Mouse (Mus musculus) fat pad, adult 2 months (tissue): Measurements from ENCODE around the gene Enah.

Experiments used
- DNase-seq: peaks from one replicate; pipeline ENCODE4 v3.0.0-alpha.2; 2011; ENCODE audit warnings: low read depth, low spot score; ENCODE audit errors: extremely low read depth

Enah gene

DNA sequence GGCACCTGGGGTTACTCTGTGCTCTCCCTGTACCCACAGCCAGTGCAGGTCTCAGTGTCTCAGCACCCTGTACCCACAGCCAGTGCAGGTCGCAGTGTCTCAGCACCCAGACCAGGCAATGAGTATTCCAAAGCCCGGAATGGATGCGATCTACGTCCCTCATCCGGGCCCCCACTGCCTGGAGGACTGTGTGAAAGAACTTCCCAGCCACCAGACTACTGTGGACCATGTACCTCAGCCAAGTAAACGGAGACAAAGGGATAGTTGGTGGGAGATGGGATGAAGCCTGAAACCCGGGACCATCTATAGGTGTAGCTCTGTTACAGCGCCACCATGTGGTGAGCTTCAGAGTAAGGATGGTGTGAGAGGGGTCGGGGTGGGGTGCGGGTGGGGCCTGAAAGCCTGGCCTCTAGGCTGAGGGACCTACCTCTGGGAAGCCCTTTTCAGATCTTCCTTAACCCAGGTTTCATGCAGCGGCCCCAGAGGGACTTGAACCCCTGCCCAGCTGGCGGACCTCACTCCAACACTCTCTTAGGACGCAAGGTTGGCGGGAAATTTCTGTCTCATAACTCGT, 139.0 kb downstream of the Enah start:
- no peak for DNase-seq

DNA sequence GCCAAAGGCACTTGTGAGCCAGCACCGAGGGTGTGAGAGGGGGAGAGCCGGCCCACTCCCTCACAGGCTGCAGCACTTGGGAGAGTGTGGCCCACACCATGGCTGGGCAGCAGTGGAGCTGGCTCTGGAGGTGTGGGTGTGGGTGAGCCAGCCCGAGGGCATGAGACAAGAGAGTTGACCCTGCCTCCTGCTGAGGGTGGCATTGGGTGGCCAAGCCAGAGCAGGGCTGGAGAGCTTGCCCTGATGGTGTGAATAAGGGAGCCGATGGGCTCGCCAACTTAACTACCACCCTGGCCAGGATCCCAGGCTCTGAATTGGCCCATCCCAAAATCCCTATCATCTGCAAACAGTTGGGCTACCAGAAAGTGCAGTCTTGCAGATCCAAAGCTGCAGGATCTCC, 141.4 kb downstream of the Enah start:
- DNase-seq = no peak

GRCm38 (mm10) chr1:181877088-181877487, 142.7 kb downstream of the Enah start:
- DNase-seq = no peak

GRCm38 (mm10) chr1:181876656-181877055, 143.1 kb downstream of the Enah start:
- no peak for DNase-seq

GRCm38 (mm10) chr1:181873086-181873920, 146.5 kb downstream of the Enah start:
- DNase-seq = no peak

GRCm38 (mm10) chr1:181872639-181873038, 147.2 kb downstream of the Enah start:
- no peak for DNase-seq

DNA sequence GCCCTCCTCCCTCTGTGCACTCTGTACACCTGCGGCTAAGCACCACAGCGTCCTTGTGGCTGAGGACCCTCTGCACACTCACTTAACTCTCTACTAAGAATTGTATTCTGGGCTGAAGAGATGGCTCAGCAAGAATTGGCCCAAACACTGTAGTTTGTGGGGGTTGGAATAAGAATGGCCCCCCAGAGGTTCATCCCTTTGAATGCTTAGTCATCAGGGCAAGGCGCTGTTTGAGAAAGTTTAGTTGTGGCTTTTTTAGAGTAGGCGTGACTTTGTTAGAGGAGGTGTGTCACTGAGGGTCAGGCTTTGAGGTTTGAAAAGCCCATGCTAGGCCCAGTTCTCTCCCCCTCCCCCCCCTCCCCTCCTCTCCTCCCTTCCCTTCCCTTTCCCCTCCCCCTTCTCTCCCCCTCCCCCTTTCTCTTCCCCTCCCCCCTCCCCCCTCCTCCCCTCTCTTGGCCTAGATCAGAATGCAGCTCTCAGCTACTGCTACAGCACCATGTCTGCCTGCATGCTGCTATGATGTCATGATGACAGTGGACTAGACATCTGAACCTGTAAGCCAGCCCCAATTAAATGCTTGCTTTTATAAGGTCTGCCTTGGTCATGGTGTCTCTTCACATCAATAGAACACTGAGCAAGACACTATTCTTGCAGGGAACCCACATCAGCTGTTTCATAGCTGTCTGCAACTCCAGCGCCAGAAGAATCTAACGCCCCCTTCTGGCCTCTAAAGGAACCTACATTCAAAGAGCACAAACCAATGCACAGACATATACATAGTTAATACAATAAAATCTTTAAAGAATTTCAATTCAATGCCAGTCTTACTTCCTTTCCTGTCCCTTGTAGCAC, 153.1 kb downstream of the Enah start:
- no peak for DNase-seq

- no peak for DNase-seq
Measured at GRCm38 (mm10) chr1:181865863-181866216, 153.9 kb downstream of the Enah start.

DNA sequence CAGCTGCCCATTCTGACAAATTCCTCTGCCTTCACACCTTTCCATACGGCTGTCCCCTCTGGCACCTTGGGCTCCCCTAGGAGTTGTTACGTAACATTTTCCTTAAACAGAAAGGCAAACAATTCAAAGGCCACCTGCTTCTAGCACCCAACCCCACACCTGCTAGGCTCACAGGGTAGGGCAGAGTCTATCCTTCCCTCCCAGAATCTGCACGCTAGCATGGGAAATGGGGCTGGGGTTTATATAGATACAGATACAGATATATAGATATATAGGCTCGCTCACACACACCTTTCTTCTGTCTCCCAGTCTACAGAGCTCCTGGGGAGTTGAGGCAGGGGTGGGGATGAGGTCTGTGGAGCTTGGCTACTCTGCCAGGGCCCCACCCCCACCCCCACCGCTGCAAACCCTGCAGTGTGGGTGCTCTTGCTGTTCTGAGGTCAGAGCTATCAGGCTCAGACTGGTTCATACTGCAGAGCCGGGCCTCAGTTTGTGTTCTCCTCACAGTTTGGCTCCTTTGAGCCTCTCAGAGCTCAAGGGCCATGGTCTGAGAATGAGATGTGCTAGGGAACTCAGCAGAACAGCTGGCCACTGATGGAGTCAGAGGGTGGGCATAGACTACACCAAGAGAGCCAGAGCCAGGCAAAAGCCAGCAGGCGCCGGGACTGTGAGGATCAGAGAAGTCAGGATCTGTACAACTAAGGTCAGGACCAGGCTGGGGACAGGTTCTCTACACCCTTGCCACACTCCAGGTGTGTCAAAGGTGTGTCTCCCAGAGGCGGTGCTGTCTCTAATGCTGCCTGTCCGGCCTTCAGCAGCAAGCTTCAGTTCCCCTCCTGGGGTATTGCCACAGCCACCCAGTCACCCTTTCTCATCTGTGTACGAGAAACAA, 154.6 kb downstream of the Enah start:
- DNase-seq = no peak

- no peak for DNase-seq
Measured at GRCm38 (mm10) chr1:181863431-181863830, 156.4 kb downstream of the Enah start.

DNA sequence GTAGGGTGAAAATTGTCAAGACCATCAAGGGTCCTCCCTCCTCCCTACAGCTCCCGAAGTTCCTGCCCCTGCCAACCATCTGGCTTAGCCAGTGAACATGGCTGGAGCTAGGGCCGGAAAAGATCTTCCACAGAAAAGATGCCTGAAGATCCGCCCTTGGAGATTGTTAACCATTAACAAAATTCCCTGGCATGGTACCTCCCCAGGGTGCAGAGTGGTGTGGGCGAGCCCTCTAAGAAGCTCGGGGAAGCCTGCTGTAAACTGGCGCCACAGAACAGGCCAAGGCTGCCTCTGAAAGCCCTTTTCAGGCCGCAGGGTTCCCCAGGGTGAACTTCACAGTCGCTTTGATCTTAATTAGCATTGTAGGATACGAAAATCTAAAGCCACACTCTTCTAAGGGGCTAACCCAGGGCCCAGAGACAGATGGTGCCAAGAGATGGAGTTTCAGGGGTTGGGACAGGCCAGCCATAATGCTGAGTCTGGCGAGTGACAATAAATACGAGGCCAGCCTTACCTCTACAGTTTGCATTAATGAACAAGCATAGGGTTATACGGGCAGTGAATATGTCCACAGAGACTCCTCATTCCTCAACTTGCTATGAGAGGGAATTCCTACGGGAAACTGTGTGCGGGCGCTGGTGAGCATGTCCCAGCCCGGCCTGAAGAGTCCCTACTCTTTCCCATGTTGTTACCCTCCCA, 157.0 kb downstream of the Enah start:
- DNase-seq = no peak

DNA sequence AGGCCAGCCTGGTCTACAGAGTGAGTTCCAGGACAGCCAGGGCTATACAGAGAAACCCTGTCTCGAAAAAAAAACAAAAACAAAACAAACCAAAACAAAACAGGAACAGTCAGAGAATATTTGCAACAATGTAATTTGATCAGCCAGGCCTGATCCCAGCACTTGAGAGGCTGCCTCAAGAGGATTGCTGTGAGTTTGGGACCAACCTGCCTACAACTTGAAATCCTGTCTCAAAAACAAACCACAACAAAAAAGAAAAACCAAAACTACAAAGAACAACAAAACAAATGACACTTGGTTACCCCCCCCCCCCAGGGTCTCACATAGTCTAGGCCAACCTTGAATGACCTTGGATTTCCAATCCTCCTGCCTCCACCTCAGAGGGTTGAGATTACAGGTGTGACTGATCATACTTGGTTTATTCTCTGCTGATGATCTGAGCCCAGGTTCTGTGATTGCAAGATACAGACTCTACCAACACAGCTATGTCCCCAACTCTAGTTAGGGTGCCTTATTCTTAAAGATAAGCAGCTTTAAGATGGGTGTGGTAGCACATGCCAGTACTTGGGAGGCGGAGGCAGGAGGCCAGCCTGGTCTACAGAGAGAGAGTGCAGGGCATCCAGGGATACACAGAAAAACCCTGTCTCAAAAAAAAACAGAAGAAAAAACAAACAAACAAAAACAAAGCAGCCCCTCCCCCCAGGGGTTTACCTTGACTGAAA, 158.4 kb downstream of the Enah start:
- DNase-seq = no peak

- no peak for DNase-seq
Measured at GRCm38 (mm10) chr1:181860659-181861058, 159.1 kb downstream of the Enah start.

GRCm38 (mm10) chr1:181856329-181856728, 163.5 kb downstream of the Enah start:
- no peak for DNase-seq

GRCm38 (mm10) chr1:181854829-181855228, 165.0 kb downstream of the Enah start:
- no peak for DNase-seq

GRCm38 (mm10) chr1:181853081-181853736, 166.6 kb downstream of the Enah start:
- no peak for DNase-seq

GRCm38 (mm10) chr1:181852466-181852865, 167.3 kb downstream of the Enah start:
- DNase-seq = no peak

GRCm38 (mm10) chr1:181851521-181852310, 168.1 kb downstream of the Enah start:
- no peak for DNase-seq
